Mouse (Mus musculus) frontal cortex, postnatal 25 days (tissue): Measurements from ENCODE around the gene Chmp2b.

ENCODE experiments used
- DNase-seq, 2 experiments: peaks; one replicate each; pipeline ENCODE4 v3.0.0; 2022; ENCODE audit warnings: low spot score in 2 of 2

The Chmp2b gene

DNA sequence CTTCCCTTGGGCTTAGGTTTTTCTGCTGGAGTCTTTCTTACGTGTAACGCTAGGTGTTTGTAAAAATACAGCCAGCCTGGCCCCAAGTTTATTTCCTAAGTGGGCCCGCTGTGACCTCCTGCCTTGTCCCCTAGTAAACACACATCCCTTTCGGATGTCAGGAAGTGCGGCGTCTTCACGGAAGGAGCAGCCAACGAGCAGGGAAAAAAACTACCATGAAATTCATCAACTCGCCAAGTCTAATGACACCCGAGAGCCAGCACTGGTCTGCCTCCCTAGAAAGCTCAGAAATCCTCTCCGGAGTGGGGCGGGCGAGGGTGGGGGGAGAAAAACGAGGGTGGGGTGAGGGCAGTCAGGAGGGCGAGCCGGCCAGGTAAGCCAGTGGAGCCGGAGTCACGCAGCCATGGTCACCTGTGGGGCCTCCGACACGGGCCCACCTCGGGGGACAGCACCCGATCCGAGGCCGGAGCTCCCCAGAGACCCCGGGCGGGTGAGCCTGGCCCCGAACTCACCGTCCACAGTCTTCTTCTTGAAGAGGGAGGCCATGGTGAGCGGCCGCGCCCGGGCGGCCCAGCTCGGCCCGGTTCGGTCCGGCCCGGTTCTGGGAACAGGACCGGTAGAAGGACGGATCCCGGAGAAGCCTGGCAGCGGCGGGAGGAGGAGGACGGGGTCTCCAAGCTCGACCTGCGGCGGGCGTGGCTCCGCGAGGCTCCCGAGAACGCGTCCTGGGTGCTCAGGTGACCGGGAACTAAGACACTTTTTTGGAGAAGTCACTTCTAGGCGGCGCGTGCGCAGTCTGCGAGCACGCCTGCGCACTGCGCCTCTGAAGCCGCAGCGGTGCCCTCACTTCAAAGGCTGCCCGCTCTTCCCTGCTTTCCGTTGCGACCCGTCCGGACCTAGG is at the start of gene Chmp2b:
TSS of gene Chmp2b (minus strand) at position 764 of the 901 bp plus-strand sequence.
- peak; percentile 74 to 76 for DNase-seq

DNA sequence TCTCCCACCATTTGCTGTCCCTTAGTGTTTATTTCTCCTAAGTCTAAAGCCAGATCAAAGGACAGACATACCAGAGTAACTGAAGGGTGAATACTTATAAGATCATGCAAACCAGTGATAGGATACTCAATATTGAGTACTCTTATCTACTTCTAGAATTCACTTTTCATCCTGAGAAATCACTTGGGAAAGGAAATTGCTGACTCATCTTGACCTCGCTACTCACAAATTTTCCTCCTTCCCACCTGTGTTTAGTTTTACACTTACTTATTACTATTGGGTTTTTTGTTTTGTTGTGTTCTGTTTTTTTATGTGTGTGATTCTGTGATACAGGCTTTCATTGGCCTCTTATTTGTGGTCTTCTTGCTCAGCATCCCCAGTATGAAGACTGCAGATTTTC is 49.2 kb upstream of the Chmp2b start:
- no peak for DNase-seq

GRCm38 (mm10) chr16:65600798-65601197 is 38.3 kb upstream of the Chmp2b start:
- no peak for DNase-seq

GRCm38 (mm10) chr16:65586111-65586865 is 23.8 kb upstream of the Chmp2b start:
- no peak for DNase-seq

GRCm38 (mm10) chr16:65585699-65586098 is 23.2 kb upstream of the Chmp2b start:
- no peak for DNase-seq

- no peak for DNase-seq
Measured at GRCm38 (mm10) chr16:65577298-65578029, 14.9 kb upstream of the Chmp2b start.

GRCm38 (mm10) chr16:65568853-65569252 is 6.3 kb upstream of the Chmp2b start:
- no peak for DNase-seq

GRCm38 (mm10) chr16:65564951-65565350 is 2.4 kb upstream of the Chmp2b start:
- no peak for DNase-seq

DNA sequence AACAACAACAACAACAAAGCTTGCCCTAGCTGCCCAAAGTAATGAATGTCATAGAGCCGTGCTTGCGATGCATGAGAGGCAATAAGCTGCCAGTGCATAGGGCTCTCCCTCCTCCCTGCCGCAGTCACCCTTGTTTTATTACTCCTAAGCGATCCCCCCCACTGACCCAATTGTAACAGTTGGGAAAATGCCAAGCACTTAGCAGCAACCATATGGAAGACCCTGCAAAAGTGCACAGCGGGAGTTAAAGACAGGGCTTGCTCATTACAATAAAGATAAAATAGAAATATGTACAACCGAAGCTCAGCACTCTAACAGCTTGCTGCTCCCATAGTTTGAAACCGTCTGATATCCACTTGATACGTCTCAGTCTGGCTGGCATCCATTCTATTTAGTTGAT is 1.8 kb upstream of the Chmp2b start:
- no peak for DNase-seq

DNA sequence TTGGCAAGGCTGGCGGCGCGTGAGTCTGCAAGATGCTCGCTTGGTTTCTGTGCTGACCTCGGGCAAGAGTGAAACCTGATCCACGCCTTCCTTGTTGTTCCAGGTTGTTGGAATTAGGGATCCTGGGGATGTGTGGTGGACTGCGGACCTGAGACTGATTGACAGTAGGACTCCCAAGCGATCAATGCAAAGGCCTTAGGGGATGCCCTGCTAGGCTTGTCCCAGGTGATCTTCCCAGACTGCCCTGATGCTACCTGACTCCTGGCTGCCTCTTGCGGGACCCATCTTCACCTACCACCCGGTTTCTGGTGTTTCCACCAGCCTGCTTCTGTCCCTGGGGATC is 309 bp upstream of the Chmp2b start:
- DNase-seq: no peak

DNA sequence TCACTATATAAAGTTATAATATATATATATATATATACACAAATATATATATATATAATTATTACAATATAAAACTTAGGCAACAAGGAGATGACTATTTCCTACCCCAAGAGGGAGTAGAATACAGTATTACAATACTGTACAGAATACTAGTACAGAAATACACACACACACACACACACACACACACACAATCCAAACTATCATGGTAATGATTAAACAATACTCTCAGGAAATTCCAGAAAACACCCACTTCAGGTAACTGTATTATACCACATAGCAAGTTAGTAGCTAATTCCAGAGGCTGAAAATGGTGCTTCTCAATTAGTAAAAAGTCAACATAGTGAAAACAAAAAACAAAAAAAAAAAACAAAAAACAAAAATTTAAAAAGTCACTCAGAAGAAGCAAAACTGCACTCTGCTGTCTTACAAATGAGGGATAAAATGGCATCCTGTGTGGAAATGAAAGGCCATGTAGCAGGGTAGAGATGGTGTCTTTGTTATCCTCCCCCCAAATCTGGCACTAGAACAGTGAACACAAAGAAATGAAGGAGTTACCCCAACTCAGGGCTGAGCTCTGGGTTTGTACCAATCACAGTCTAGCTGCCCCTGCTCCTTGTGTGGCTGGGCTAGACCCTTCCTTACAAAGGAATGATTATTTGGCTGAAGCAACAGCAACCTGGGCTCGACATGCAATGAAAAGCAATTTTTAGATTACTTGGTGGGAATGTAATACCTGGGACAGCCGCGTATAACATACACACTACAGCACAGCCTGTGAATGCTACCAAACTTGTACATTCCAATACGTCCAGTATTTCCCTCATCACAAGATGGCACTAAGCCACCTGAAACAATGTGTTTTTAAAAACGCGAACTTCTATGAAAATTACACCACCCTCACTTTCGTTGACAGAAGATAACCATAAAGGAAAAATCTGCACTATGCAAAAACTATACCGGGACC is 1.2 kb downstream of the Chmp2b start:
- DNase-seq: no peak

GRCm38 (mm10) chr16:65559591-65559990 is 2.9 kb downstream of the Chmp2b start:
- no peak for DNase-seq

DNA sequence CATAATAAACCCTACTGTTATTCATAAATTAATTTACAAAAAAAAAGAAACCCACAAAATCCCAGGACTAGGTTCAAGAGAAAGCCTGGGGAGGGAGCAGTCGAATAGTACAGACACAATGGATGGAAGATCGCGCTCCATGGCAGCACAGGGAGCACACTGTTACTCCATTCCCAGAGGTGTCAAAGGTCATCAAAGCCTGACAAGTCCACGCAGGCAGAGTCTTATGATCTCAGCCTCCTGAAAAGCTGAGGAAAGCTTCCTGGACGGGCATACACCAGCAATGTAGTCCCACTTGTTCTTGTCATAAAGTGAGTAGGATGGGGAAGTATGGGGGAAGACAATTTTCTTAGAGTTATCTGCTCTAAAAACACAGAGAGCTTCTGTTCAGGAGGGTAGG is 5.2 kb downstream of the Chmp2b start:
- DNase-seq: no peak

GRCm38 (mm10) chr16:65554267-65554666 is 8.3 kb downstream of the Chmp2b start:
- DNase-seq: no peak

GRCm38 (mm10) chr16:65550814-65551213 is 11.7 kb downstream of the Chmp2b start:
- DNase-seq: no peak

GRCm38 (mm10) chr16:65548960-65549359 is 13.6 kb downstream of the Chmp2b start:
- no peak for DNase-seq

- DNase-seq: no peak
Measured at GRCm38 (mm10) chr16:65543676-65544293, 18.7 kb downstream of the Chmp2b start.

GRCm38 (mm10) chr16:65533315-65533999 is 29.1 kb downstream of the Chmp2b start:
- peak; percentile 27 to 30 for DNase-seq

DNA sequence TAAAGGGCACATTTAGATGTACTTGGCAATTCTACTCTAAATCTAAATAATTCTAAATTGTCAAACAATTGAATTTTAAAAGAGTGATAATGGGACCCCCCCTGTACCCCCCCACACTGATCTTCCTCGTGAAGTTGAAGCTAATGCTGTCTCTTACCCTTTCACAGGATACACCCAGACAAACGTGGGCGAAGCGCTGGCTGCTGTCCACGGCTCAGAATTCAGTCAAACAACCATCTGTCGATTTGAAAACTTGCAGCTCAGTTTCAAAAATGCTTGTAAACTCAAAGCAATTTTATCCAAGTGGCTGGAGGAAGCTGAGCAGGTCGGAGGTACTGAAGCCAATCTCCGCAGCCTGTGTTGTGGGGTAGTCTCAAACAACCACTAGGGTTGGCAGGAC is 30.9 kb downstream of the Chmp2b start:
- DNase-seq: peak; percentile 43 to 53

- DNase-seq: no peak
Measured at GRCm38 (mm10) chr16:65529589-65529988, 32.9 kb downstream of the Chmp2b start.
